Mouse (Mus musculus) liver, embryonic 14.5 days (tissue): ENCODE measurements around the gene Eea1. TPM values are rescaled to one million over a fixed set of nuclear protein-coding genes. Genes with fewer than 3 reads are reported as not detected.

ENCODE experiments used
- ATAC-seq: fragments of 200-750 bp; cut with Nextera tagmentation; 2 replicates; pipeline ENCODE4 v1.8.0; 2017; ENCODE audit warnings: moderate number of reproducible peaks, mild to moderate bottlenecking, moderate library complexity; ENCODE audit not compliant: insufficient read depth
- DNase-seq, 3 experiments: peaks; one replicate each; pipeline ENCODE4 v3.0.0-alpha.2; 2012 to 2013; ENCODE audit warnings: low read depth in 3 of 3, low spot score in 3 of 3
- H3K27ac ChIP-seq: fragments of 300-500 bp; sonication (generic); 2 replicates; pipeline ENCODE4 v1.5.1; 2014; ENCODE audit warnings: moderate library complexity, mild to moderate bottlenecking, control low read depth, inconsistent platforms
- H3K27me3 ChIP-seq: fragments of 300-500 bp; sonication (generic); 2 replicates; pipeline ENCODE4 v1.6.1; 2014; ENCODE audit warnings: mild to moderate bottlenecking, low read length, moderate library complexity; ENCODE audit not compliant: control insufficient read depth, insufficient read depth
- H3K36me3 ChIP-seq: fragments of 300-500 bp; sonication (generic); replicated peaks from 2 replicates; pipeline ENCODE4 v1.6.1; 2014; ENCODE audit warnings: low read depth; ENCODE audit not compliant: control insufficient read depth, insufficient read depth
- H3K4me1 ChIP-seq, 2 experiments: fragments of 200-500 bp in 1 of 2; fragments of 300-500 bp in 1 of 2; sonication (generic) in 1 of 2; replicated peaks; 2 replicates each; pipeline ENCODE4 v1.6.1; 2012 to 2014; ENCODE audit warnings: antibody characterized with exemption in 1 of 2, inconsistent platforms in 1 of 2, low read length in 1 of 2; ENCODE audit not compliant: control insufficient read depth in 2 of 2, insufficient read depth in 2 of 2
- H3K4me2 ChIP-seq: fragments of 300-500 bp; sonication (generic); 2 replicates; pipeline ENCODE4 v1.6.1; 2014; ENCODE audit warnings: low read depth, mild to moderate bottlenecking, control low read depth, moderate library complexity
- H3K4me3 ChIP-seq, 2 experiments: fragments of 200-500 bp in 1 of 2; fragments of 300-500 bp in 1 of 2; sonication (generic) in 1 of 2; 2 replicates each; pipeline ENCODE4 v1.5.1; 2012 to 2014; ENCODE audit warnings: low read depth in 2 of 2, low read length in 2 of 2, mild to moderate bottlenecking in 2 of 2, control low read depth in 1 of 2, inconsistent platforms in 1 of 2, moderate library complexity in 1 of 2; ENCODE audit not compliant: insufficient read depth in 1 of 2
- H3K9ac ChIP-seq: fragments of 300-500 bp; sonication (generic); replicated peaks from 2 replicates; pipeline ENCODE4 v1.6.1; 2014; ENCODE audit warnings: mild to moderate bottlenecking, control low read depth, moderate library complexity
- H3K9me3 ChIP-seq: fragments of 300-500 bp; sonication (generic); 2 replicates; pipeline ENCODE4 v1.6.1; 2016; ENCODE audit warnings: low read length, mixed read lengths; ENCODE audit not compliant: control insufficient read depth
- CTCF ChIP-seq: IDR thresholded peaks from 2 replicates; pipeline ENCODE4 v1.5.1; 2016; ENCODE audit warnings: antibody characterized with exemption, low read depth, control low read depth
- EP300 ChIP-seq: IDR thresholded peaks from 2 replicates; pipeline ENCODE4 v1.6.1; 2016; ENCODE audit warnings: antibody characterized with exemption, low read depth
- WGBS: fragments of 180-500 bp; shearing (Covaris S2); extraction: QIAGEN DNeasy Blood & Tissue Kit; methylation state at CpG from one replicate; pipeline ENCODE4 v1.1.7; 2014; ENCODE audit not compliant: insufficient replicate concordance; 5-methylcytosine and 5-hydroxymethylcytosine counted together
- polyA plus RNA-seq, 2 experiments: library from polyadenylated mRNA; depleted of rRNA in 1 of 2; stranded (reverse) in 1 of 2; unstranded in 1 of 2; fragments of >200 nt; fragmentation: Nextera tagmentation in 1 of 2; extraction: Ambion mirVana in 1 of 2; gene quantifications; 2 replicates each; pipeline versions ENCODE4 v1.2.1 to v1.2.3; 2012 to 2014

The Eea1 gene
- polyA plus RNA-seq, 2 experiments = 4.2 to 8.9 TPM

DNA sequence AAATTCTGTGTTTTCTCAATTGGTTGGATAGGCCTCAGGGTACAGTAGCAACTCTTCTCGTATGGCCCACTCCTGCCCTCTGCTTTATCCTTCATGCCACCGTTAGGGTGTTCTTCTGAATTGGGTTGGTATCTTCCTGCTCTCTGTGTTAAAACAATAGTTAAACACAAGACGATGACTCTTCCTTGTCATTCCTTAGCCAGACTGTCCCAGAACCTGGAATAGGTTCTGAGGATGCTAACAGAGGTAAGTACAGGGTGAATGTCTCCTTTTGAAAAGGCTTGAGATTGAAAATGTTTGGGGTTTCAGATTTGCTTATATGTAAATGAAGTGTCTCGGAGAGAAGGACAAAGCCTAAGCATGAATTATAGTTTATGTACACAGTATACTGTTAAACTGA is 30.9 kb downstream of the Eea1 start:
- H3K36me3 ChIP-seq = peaks cover 6% of the 10 kb centered on the region; the same call in 1 of the 2 replicates
- no peaks in the 10 kb centered on the region for H3K27me3 ChIP-seq
- no peak for ATAC-seq
- peak overlapping the region; percentile 62 for H3K4me2 ChIP-seq
- no peak overlapping the region for H3K9ac ChIP-seq
- no peak for DNase-seq
- 72% methylated on average over 4 of the region's 4 CpGs for WGBS
- H3K9me3 ChIP-seq = no peaks in the 10 kb centered on the region
- peaks cover 0 to 6% of the 10 kb centered on the region in 2 experiments; a peak in 2 of 4 replicates for H3K4me1 ChIP-seq
- H3K27ac ChIP-seq = no peak overlapping the region
- no peak overlapping the region; a peak in 1 of 4 replicates for H3K4me3 ChIP-seq
- TF ChIP-seq EP300 = no peak
- no peak for TF ChIP-seq CTCF

DNA sequence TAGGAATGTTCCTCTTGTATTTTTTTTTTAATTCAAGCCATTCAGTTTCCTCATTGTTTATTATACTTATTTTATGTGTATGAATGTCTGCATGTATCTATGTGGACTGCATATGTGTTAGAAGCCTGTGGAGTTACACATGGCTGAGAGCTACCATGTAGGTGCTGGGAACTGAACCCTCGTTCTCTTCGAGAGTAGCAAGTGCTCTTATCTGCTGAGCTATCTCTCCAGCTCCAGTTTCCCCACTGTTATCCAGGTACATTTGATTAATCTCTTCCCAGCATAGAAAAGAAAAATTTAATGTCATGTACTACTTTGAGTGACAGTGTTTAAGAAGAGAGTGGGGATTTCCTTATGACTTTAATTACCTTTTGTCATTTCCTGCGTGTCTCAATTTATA is 31.5 kb downstream of the Eea1 start:
- H3K27me3 ChIP-seq = no peaks in the 10 kb centered on the region
- no peak for TF ChIP-seq CTCF
- no peak for TF ChIP-seq EP300
- H3K4me1 ChIP-seq = peaks cover 0 to 6% of the 10 kb centered on the region in 2 experiments; a peak in 2 of 4 replicates
- DNase-seq = no peak
- H3K4me2 ChIP-seq = no peak overlapping the region
- no peaks in the 10 kb centered on the region for H3K9me3 ChIP-seq
- no peak overlapping the region for H3K4me3 ChIP-seq
- peaks cover 6% of the 10 kb centered on the region; the same call in 1 of the 2 replicates for H3K36me3 ChIP-seq
- ATAC-seq = no peak
- H3K9ac ChIP-seq = no peak overlapping the region
- 48% methylated on average over 3 of the region's 3 CpGs for WGBS
- H3K27ac ChIP-seq = no peak overlapping the region

DNA sequence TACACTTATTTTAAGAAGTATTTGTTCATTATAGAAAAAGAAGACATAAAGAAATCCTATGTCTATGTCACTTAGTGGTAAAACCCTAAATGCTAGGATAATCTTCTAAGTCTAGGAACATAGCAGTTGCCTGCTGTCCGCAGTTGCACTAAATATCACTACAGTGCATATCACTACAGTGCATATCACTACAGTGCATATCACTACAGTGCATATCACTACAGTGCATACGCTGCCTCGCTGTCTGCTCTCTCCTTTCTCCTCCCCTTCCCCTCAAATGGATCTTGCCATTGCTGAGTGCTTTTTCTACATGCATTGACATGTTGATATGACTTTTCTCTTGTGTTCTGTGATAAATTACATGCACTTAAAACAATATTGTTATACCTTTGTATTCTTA is 34.0 kb downstream of the Eea1 start:
- WGBS = 43% methylated on average over 3 of the region's 3 CpGs
- peak; percentile 22; the same call in 1 of the 2 replicates for TF ChIP-seq EP300
- no peak for TF ChIP-seq CTCF
- ATAC-seq = peak; percentile 58; the same call in 1 of the 2 replicates

DNA sequence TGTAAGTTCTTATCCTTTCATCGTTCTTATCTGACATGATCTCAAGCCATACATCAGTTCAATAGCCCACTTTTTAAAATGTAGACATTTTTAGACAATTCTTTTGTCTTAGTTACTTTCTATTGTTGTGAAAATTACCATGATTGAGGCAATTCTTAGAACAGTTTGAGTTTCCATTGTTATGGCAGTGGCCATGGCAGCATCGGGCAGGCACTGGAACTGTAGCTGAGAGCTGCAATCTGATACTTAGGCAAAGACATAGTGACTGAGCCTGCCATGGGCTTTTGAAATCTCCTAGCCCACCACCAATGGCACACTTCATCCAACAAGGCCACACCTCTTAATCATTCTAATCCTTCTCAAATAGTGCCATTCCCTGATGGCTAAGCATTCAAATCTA is 36.3 kb downstream of the Eea1 start:
- no peaks in the 10 kb centered on the region for H3K9me3 ChIP-seq
- H3K4me3 ChIP-seq = no peak overlapping the region
- H3K36me3 ChIP-seq = peaks cover 6% of the 10 kb centered on the region; the same call in 1 of the 2 replicates
- H3K4me1 ChIP-seq = peaks cover 0 to 2% of the 10 kb centered on the region in 2 experiments; a peak in 1 of 4 replicates
- no peak overlapping the region for H3K27ac ChIP-seq
- H3K4me2 ChIP-seq = no peak overlapping the region
- ATAC-seq (no peak), DNase-seq (no peak)
- no peak for TF ChIP-seq EP300
- TF ChIP-seq CTCF = no peak
- WGBS = 85% methylated on average over 2 of the region's 2 CpGs
- H3K27me3 ChIP-seq = no peaks in the 10 kb centered on the region
- H3K9ac ChIP-seq = no peak overlapping the region

More for the DNA sequence above, 34.0 kb downstream of the Eea1 start:
- Histone ChIP-seq H3K4me1 (peaks cover 0 to 6% of the 10 kb centered on the region in 2 experiments; a peak in 2 of 4 replicates), H3K27ac (no peak overlapping the region), H3K36me3 (peaks cover 6% of the 10 kb centered on the region; the same call in 1 of the 2 replicates), H3K27me3 (no peaks in the 10 kb centered on the region), H3K4me3 (no peak overlapping the region), H3K4me2 (no peak overlapping the region), H3K9me3 (no peaks in the 10 kb centered on the region), H3K9ac (no peak overlapping the region)
- DNase-seq = no peak

DNA sequence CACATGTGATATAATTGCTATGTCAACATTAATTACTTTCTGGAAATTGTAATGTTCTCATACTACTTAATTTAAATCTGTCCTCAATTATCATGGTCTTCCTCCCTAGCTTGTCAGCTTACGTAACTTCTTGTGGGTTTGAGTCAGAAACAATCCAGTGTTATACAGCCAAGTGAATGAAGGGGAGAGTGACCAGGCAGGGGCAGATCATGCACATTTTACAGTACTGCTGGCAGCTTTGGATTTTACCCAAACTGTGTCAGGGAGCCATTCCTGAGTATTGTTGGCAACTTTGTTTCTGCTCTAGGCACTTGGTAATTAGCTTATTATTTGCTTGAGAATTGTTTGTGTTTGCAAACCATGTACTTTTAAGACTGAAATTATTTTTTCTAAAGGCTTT is 49.3 kb downstream of the Eea1 start:
- ATAC-seq (no peak), DNase-seq (no peak)
- Histone ChIP-seq H3K4me2 (no peak overlapping the region), H3K4me3 (no peak overlapping the region), H3K9me3 (no peaks in the 10 kb centered on the region), H3K27me3 (no peaks in the 10 kb centered on the region), H3K36me3 (no peaks in the 10 kb centered on the region), H3K27ac (no peak overlapping the region), H3K9ac (no peak overlapping the region), H3K4me1 (no peaks in the 10 kb centered on the region)
- TF ChIP-seq CTCF (no peak), EP300 (no peak)
- WGBS = 77% methylated on average over 1 of the region's 1 CpGs
